Mouse (Mus musculus) NIH3T3 (cell line): Measurements from ENCODE around the gene Gdf9.

Experiments used
- DNase-seq: peaks from one replicate; pipeline ENCODE4 v3.0.0-alpha.2; 2012; ENCODE audit warnings: low read depth

Gdf9 gene

GRCm38 (mm10) chr11:53478383-53479170 is 47.8 kb downstream of the Gdf9 start:
- no peak for DNase-seq

- no peak for DNase-seq
Observed at GRCm38 (mm10) chr11:53479171-53479782, 48.5 kb downstream of the Gdf9 start.

- DNase-seq, result no peak
Observed at GRCm38 (mm10) chr11:53479783-53480301, 49.0 kb downstream of the Gdf9 start, which contains the start of the genes Gm9945 and Sowaha. Gm9945 (plus strand) TSS chr11:53480166. Sowaha (minus strand) TSS chr11:53480274.

DNA sequence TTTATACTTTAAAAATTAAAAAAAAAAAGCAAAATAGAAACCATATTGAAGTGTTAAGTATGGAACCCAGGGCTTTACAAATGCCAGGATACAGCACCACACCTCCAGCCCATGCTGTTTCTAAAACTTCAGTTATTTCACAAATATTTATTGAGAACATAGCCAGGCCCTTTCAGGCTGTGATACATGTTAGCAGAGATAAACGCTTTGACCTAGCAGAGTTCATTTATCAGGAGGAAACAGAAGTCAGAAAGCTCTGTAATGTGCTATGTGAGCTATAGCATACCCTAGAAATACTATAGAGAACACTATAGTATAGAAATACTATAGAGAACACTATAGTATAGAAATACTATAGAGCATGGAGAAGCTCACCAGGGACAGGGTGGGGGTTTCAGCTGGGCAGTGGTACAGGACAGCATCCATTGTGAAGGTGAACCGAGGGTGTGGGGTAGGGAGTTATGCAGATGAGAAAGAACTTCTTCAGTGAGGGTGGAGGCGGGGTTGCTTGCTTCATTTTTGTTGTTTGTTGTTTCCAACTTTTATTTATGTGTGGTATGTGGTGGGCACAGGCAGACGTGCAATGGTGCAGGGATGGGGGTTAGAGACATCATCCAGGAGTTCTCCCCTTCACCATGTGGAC is 50.4 kb downstream of the Gdf9 start:
- DNase-seq, result no peak

- DNase-seq, result no peak
Observed at GRCm38 (mm10) chr11:53483159-53483891, 52.5 kb downstream of the Gdf9 start.

GRCm38 (mm10) chr11:53485719-53486118 is 54.9 kb downstream of the Gdf9 start:
- DNase-seq, result no peak

- no peak for DNase-seq
Observed at GRCm38 (mm10) chr11:53486351-53486750, 55.5 kb downstream of the Gdf9 start.

- no peak for DNase-seq
Observed at GRCm38 (mm10) chr11:53486822-53487594, 56.2 kb downstream of the Gdf9 start.
